Mouse (Mus musculus) intestine, postnatal 0 days (tissue): ENCODE results near the gene Chgb. TPM values are rescaled to one million over a fixed set of nuclear protein-coding genes. Genes with fewer than 3 reads are reported as not detected.

Experiments
- ATAC-seq: fragments of 200-750 bp; cut with Nextera tagmentation; 2 replicates; pipeline ENCODE4 v1.8.0; 2017; ENCODE audit warnings: mild to moderate bottlenecking, moderate TSS enrichment, moderate library complexity
- H3K27ac ChIP-seq: fragments of 300-500 bp; sonication (generic); 2 replicates; pipeline ENCODE4 v1.5.1; 2014; ENCODE audit warnings: mild to moderate bottlenecking, low read depth, low read length, moderate library complexity
- H3K27me3 ChIP-seq: fragments of 300-500 bp; sonication (generic); replicated peaks from 2 replicates; pipeline ENCODE4 v1.6.1; 2014; ENCODE audit warnings: low read length, mixed read lengths; ENCODE audit not compliant: control insufficient read depth, insufficient read depth
- H3K36me3 ChIP-seq: fragments of 300-500 bp; sonication (generic); 2 replicates; pipeline ENCODE4 v1.6.1; 2014; ENCODE audit warnings: mild to moderate bottlenecking, moderate library complexity; ENCODE audit not compliant: control insufficient read depth, insufficient read depth
- H3K4me1 ChIP-seq: fragments of 300-500 bp; sonication (generic); replicated peaks from 2 replicates; pipeline ENCODE4 v1.6.1; 2014; ENCODE audit warnings: antibody characterized with exemption, low read length, mixed read lengths; ENCODE audit not compliant: control insufficient read depth, insufficient read depth
- H3K4me2 ChIP-seq: fragments of 300-500 bp; sonication (generic); replicated peaks from 2 replicates; pipeline ENCODE4 v1.6.1; 2014; ENCODE audit warnings: low read depth, mild to moderate bottlenecking, moderate library complexity
- H3K4me3 ChIP-seq: fragments of 300-500 bp; sonication (generic); 2 replicates; pipeline ENCODE4 v1.5.1; 2014; ENCODE audit warnings: low read depth, low read length
- H3K9ac ChIP-seq: fragments of 300-500 bp; sonication (generic); 2 replicates; pipeline ENCODE4 v1.6.1; 2014; ENCODE audit warnings: mild to moderate bottlenecking, low read depth, low read length
- H3K9me3 ChIP-seq: fragments of 300-500 bp; sonication (generic); 2 replicates; pipeline ENCODE4 v1.6.1; 2016; ENCODE audit warnings: mixed run types; ENCODE audit not compliant: control insufficient read depth
- CTCF ChIP-seq: sonication (generic); IDR thresholded peaks from 2 replicates; pipeline ENCODE4 v1.5.1; 2016; ENCODE audit warnings: low read depth, mild to moderate bottlenecking, control low read depth, antibody characterized with exemption, moderate library complexity
- WGBS: fragments of 180-500 bp; shearing (Covaris S2); extraction: QIAGEN DNeasy Blood & Tissue Kit; methylation state at CpG from one replicate; pipeline ENCODE4 v1.1.7; 2014; 5-methylcytosine and 5-hydroxymethylcytosine counted together
- polyA plus RNA-seq: library from polyadenylated mRNA; unstranded; fragments of >200 nt; fragmentation: Nextera tagmentation; extraction: Ambion mirVana; gene quantifications from 2 replicates; pipeline ENCODE4 v1.2.1, GENCODE M21; 2015

The Chgb gene
- polyA plus RNA-seq, 1 experiment from 2014 or later = 46.3 TPM

DNA sequence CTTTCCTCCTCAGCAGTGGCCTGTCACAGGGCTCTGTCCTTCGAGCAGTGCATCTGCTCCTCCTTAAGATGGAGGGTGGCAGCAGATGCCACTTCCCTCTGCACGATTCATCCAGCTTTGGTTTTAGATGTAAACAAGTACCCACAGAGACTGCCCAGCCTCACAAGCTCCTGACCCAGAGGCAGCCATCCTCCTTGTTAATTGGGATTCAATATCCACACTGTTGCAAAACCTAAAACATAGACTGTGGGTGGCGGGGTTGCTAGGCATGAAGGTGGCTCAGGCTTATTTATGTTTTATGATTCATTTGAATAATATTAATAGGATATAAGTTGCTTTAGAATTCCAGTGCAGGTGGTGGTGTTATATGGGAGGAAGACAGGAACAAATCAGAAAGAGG lies 35.0 kb upstream of the Chgb start:
- 87% methylated on average over 3 of the region's 3 CpGs for WGBS
- ATAC-seq = no peak
- Histone ChIP-seq H3K9me3 (no peaks in the 10 kb centered on the region), H3K36me3 (no peaks in the 10 kb centered on the region), H3K9ac (no peak overlapping the region), H3K27me3 (no peaks in the 10 kb centered on the region), H3K27ac (no peak overlapping the region), H3K4me1 (no peaks in the 10 kb centered on the region), H3K4me2 (no peak overlapping the region), H3K4me3 (no peak overlapping the region)
- no peak for TF ChIP-seq CTCF

- Histone ChIP-seq H3K27ac (no peak overlapping the region), H3K9me3 (no peaks in the 10 kb centered on the region), H3K4me2 (no peak overlapping the region), H3K4me3 (no peak overlapping the region), H3K36me3 (no peaks in the 10 kb centered on the region), H3K27me3 (no peaks in the 10 kb centered on the region), H3K9ac (no peak overlapping the region), H3K4me1 (no peaks in the 10 kb centered on the region)
- no peak for ATAC-seq
- no peak for TF ChIP-seq CTCF
Measured at GRCm38 (mm10) chr2:132750726-132751125, 30.4 kb upstream of the Chgb start.

- Histone ChIP-seq H3K27me3 (no peaks in the 10 kb centered on the region), H3K36me3 (no peaks in the 10 kb centered on the region), H3K27ac (no peak overlapping the region), H3K4me3 (no peak overlapping the region), H3K9ac (no peak overlapping the region), H3K9me3 (no peaks in the 10 kb centered on the region), H3K4me2 (no peak overlapping the region), H3K4me1 (no peaks in the 10 kb centered on the region)
- ATAC-seq = no peak
- no peak for TF ChIP-seq CTCF
- 78% methylated on average over 15 of the region's 15 CpGs for WGBS
Measured at GRCm38 (mm10) chr2:132751141-132752066, 29.7 kb upstream of the Chgb start.

DNA sequence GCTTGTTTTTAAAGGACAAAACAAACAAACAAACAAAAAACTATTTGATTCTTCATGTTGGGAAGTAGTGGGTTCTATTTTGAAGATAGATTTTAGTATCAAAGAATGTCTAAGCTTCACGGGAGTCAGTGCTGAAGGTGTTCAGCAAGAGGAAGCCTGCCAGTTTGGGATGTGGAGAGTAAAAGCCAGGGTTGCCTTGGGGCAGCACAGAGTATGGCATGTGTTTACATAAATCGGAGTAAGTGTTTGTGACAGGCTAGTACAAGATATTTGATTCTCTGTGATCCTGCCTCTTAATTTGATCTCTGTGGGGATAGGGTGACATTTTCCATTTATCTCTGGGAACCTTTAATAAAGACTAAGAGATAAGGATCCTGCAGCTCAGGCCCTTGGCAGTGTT lies 28.7 kb upstream of the Chgb start:
- Histone ChIP-seq H3K4me2 (no peak overlapping the region), H3K27me3 (no peaks in the 10 kb centered on the region), H3K4me1 (no peaks in the 10 kb centered on the region), H3K9ac (no peak overlapping the region), H3K27ac (no peak overlapping the region), H3K4me3 (no peak overlapping the region), H3K36me3 (no peaks in the 10 kb centered on the region), H3K9me3 (no peaks in the 10 kb centered on the region)
- no peak for ATAC-seq
- 68% methylated on average over 2 of the region's 2 CpGs for WGBS
- no peak for TF ChIP-seq CTCF

DNA sequence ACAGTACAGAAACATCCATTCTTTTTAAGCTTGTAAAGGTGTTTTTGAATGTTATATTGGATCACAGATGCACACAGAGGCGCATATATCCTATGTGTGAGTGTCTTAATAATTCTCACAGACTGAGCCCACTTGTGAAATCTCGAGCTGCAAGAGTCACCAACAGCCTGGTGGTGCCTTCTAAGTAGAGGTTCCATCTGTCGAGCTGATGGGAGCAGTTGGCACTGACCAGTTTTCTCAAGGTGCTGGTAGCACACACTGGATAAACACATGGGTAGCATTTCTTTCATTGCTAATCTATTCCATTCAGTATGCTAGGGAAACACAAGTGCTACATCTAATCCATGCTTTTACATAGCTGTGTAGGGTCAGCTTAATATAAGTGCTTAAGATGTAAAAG lies 27.9 kb upstream of the Chgb start:
- ATAC-seq = no peak
- Histone ChIP-seq H3K9me3 (no peaks in the 10 kb centered on the region), H3K36me3 (no peaks in the 10 kb centered on the region), H3K4me2 (no peak overlapping the region), H3K4me3 (no peak overlapping the region), H3K27me3 (no peaks in the 10 kb centered on the region), H3K27ac (no peak overlapping the region), H3K4me1 (no peaks in the 10 kb centered on the region), H3K9ac (no peak overlapping the region)
- TF ChIP-seq CTCF = no peak
- WGBS = 91% methylated on average over 3 of the region's 3 CpGs

- whole genome bisulfite sequencing = 72% methylated on average over 5 of the region's 5 CpGs
- H3K4me1 ChIP-seq = no peaks in the 10 kb centered on the region
- no peak overlapping the region for H3K27ac ChIP-seq
- no peak overlapping the region for H3K4me3 ChIP-seq
- TF ChIP-seq CTCF = no peak
- H3K4me2 ChIP-seq = no peak overlapping the region
- H3K27me3 ChIP-seq = no peaks in the 10 kb centered on the region
- no peaks in the 10 kb centered on the region for H3K9me3 ChIP-seq
- ATAC-seq = no peak
- no peak overlapping the region for H3K9ac ChIP-seq
- H3K36me3 ChIP-seq = no peaks in the 10 kb centered on the region
Measured at GRCm38 (mm10) chr2:132757911-132758310, 23.2 kb upstream of the Chgb start.
